Mouse (Mus musculus): Measurements from ENCODE around the gene Arg2.

GRCm38 (mm10) chr12:79192193-79192592 is 61.6 kb downstream of the Arg2 start, which contains the start of gene Rdh11:
- TF ChIP-seq CTCF (IDR thresholded peaks at IDR 0.05; ENCODE audit: insufficient read depth, low read depth, low read length) (no peak), POLR2A (IDR thresholded peaks at IDR 0.05; ENCODE audit: insufficient read depth, low read depth, low read length) (no peak)
